Mouse (Mus musculus) heart, embryonic 14.5 days (tissue): ENCODE data around the gene Tob1. TPM values are rescaled to one million over a fixed set of nuclear protein-coding genes. Genes with fewer than 3 reads are reported as not detected.
A peak's percentile ranks its signal among the peaks of the same experiment; 100 is the strongest.

Source experiments
- ATAC-seq: fragments of 200-750 bp; cut with Nextera tagmentation; 2 replicates; pipeline ENCODE4 v1.8.0; 2017; ENCODE audit warnings: low read depth, moderate TSS enrichment; ENCODE audit not compliant: insufficient number of reproducible peaks, insufficient read depth, low FRiP score
- H3K27ac ChIP-seq, 2 experiments: fragments of 200-500 bp in 1 of 2; fragments of 300-500 bp in 1 of 2; sonication (generic) in 1 of 2; replicated peaks in 1 of 2; 2 replicates each; pipeline ENCODE4 v1.5.1; 2012 to 2014; ENCODE audit warnings: low read depth in 2 of 2, low read length in 2 of 2, control low read depth in 1 of 2, mild to moderate bottlenecking in 1 of 2, mixed read lengths in 1 of 2; ENCODE audit not compliant: control insufficient read depth in 1 of 2, insufficient read depth in 1 of 2
- H3K27me3 ChIP-seq: fragments of 300-500 bp; sonication (generic); 2 replicates; pipeline ENCODE4 v1.6.1; 2014; ENCODE audit warnings: mild to moderate bottlenecking, low read length, control low read depth; ENCODE audit not compliant: control insufficient read depth, insufficient read depth
- H3K36me3 ChIP-seq: fragments of 300-500 bp; sonication (generic); 2 replicates; pipeline ENCODE4 v1.6.1; 2014; ENCODE audit warnings: mild to moderate bottlenecking, control low read depth, low read length, mixed read lengths; ENCODE audit not compliant: control insufficient read depth, insufficient read depth
- H3K4me1 ChIP-seq, 2 experiments: fragments of 200-500 bp in 1 of 2; fragments of 300-500 bp in 1 of 2; sonication (generic) in 1 of 2; 2 replicates each; pipeline ENCODE4 v1.6.1; 2012 to 2014; ENCODE audit warnings: low read length in 2 of 2, control low read depth in 1 of 2, mixed read lengths in 1 of 2; ENCODE audit not compliant: control insufficient read depth in 2 of 2, insufficient read depth in 2 of 2
- H3K4me2 ChIP-seq: fragments of 300-500 bp; sonication (generic); 2 replicates; pipeline ENCODE4 v1.6.1; 2014; ENCODE audit warnings: mild to moderate bottlenecking, low read length
- H3K4me3 ChIP-seq, 2 experiments: fragments of 200-500 bp in 1 of 2; fragments of 300-500 bp in 1 of 2; sonication (generic) in 1 of 2; 2 replicates each; pipeline ENCODE4 v1.5.1; 2012 to 2014; ENCODE audit warnings: low read length in 2 of 2, mild to moderate bottlenecking in 2 of 2, control low read depth in 1 of 2, low read depth in 1 of 2, moderate library complexity in 1 of 2; ENCODE audit not compliant: control insufficient read depth in 1 of 2, insufficient read depth in 1 of 2
- H3K9ac ChIP-seq: fragments of 300-500 bp; sonication (generic); 2 replicates; pipeline ENCODE4 v1.6.1; 2014; ENCODE audit warnings: mild to moderate bottlenecking, low read length
- H3K9me3 ChIP-seq: fragments of 300-500 bp; sonication (generic); 2 replicates; pipeline ENCODE4 v1.6.1; 2016; ENCODE audit warnings: low read length, control low read depth; ENCODE audit not compliant: control insufficient read depth
- WGBS: fragments of 180-500 bp; shearing (Covaris S2); extraction: QIAGEN DNeasy Blood & Tissue Kit; methylation state at CpG from one replicate; pipeline ENCODE4 v1.1.7; 2014; 5-methylcytosine and 5-hydroxymethylcytosine counted together
- polyA plus RNA-seq: library from polyadenylated mRNA; unstranded; fragments of >200 nt; fragmentation: Nextera tagmentation; extraction: Ambion mirVana; gene quantifications from 2 replicates; pipeline ENCODE4 v1.2.1, GENCODE M21; 2014

Tob1 gene
- polyA plus RNA-seq, 1 experiment from 2014 or later: 38.2 TPM

DNA sequence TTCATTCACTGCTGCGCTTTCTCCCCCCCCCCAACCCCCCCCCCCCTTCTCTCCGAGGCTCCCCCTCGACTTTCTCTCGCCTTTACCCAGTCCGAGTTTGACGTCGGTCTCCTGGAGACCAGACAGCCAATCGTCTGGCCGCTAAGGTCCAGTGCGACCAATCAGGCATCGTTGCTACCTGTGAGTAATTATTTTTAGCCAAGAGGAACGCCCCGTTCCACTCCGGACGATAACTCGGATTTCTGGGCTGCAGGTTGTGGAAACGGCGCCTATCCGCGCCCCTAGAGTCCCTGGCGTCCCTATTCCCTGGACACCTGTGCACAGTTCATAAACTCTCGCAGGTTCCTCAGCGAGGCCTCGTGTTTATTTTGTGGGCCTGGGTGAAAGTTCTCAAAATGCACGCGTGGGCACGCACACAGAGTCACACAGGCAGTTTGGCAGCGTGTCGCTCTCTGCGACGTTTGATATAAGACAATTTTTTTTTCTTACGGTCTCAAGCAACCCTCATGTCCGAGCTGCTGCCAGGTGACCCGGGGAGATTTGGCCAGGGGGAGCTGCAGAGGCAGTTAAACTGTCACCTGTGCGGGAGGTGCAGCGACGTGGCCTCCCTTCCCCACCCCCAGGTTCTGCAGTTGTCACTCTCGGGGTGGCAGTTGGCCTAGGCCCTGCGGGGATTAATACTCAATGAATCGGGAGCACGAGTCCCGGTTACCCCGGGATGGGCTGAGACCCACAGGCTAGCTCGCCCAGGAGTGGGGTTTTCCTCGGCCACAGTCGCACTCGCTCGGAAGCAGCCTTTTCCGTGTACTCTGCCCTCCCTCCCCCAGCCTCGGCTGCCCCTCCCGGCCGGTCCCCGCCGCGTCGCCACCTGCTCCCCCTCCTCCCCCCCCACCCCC, 815 bp upstream of the Tob1 start:
- WGBS: under 1% methylated on average over 48 of the region's 56 CpGs

DNA sequence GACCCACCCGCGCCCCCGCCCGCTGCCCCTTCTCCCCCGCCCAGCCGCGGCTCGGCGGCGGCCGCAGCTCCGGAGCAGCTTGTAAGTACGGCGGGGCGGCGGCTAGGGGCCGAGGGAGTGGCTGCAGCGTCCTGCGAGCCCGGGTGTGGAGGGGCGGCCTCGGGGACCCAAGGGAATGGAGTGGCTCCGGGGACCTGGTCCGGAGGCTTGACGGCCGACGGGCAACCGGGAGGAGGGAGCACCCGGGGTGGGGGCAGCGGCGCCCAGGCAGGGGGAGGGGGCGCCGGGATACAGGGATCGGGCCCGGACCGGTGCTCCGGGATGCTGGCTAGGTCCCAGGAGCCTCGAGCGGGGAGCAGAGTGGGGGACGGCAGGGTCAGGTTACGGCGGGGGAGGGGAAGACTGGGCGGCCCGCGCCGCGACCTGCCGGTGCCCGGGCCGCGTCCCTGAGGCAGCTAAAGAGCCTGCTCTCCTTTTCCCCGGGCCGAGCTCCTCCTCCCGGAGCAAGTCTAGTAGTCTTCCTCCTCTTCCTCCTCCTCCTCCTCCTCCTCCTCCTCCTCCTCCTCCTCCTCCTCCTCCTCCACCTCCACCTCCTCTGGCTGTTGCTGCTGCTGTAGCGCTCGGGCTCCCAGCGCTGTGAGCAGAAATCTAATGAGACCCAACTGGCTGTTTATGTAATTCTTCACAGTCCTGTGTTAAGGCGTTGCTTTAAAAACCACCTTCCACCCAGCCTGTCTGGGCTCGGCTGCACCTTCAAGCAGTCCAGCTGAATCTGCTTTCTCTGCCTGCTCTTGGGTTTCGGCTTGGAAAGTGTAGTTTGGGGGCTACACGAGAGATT, 616 bp downstream of the Tob1 start:
- Histone ChIP-seq H3K4me3 (peak overlapping the region; percentile 93 to 98), H3K4me1 (peaks cover 2 to 14% of the 10 kb centered on the region in 2 experiments; a peak in 3 of 4 replicates), H3K27me3 (no peaks in the 10 kb centered on the region), H3K9ac (peak overlapping the region; percentile 100), H3K9me3 (no peaks in the 10 kb centered on the region), H3K4me2 (peak overlapping the region; percentile 71), H3K27ac (peak overlapping the region; percentile 87 to 98), H3K36me3 (peaks cover 18% of the 10 kb centered on the region)
- ATAC-seq: peak; percentile 5; the same call in 1 of the 2 replicates
- under 1% methylated on average over 52 of the region's 61 CpGs for WGBS

More for the DNA sequence above, 815 bp upstream of the Tob1 start:
- peak overlapping the region; percentile 54 to 68 for H3K4me3 ChIP-seq
- H3K27me3 ChIP-seq: no peaks in the 10 kb centered on the region
- peak overlapping the region; percentile 99 to 100 for H3K27ac ChIP-seq
- peak; percentile 80 for ATAC-seq
- H3K4me2 ChIP-seq: peak overlapping the region; percentile 94
- no peaks in the 10 kb centered on the region for H3K9me3 ChIP-seq
- H3K36me3 ChIP-seq: peaks cover 15% of the 10 kb centered on the region
- peaks cover 6 to 14% of the 10 kb centered on the region in 2 experiments for H3K4me1 ChIP-seq
- H3K9ac ChIP-seq: peak overlapping the region; percentile 85

DNA sequence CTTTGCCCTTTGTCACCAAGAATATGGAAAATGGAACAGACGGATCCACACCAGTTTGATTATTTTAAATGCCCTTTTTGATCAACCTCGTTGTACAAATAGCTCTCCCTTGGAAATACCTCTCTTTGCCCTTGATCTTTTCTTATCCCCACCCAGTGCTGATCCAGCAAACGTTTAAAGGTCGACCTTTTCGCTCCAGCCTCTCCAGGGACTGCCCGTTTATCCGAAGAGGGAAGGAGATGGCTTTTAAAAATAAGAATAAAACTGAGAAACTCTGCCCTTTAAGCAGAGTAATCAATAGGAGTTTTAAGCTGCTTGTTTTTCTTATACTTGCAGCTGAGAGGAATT, 1.2 kb downstream of the Tob1 start:
- peak overlapping the region; percentile 93 to 98 for H3K4me3 ChIP-seq
- H3K27ac ChIP-seq: peak overlapping the region; percentile 87 to 98
- H3K27me3 ChIP-seq: no peaks in the 10 kb centered on the region
- under 1% methylated on average over 7 of the region's 7 CpGs for WGBS
- peak overlapping the region; percentile 100 for H3K9ac ChIP-seq
- H3K36me3 ChIP-seq: peaks cover 18% of the 10 kb centered on the region
- H3K9me3 ChIP-seq: no peaks in the 10 kb centered on the region
- peaks cover 2 to 14% of the 10 kb centered on the region in 2 experiments; a peak in 3 of 4 replicates for H3K4me1 ChIP-seq
- peak overlapping the region; percentile 71 for H3K4me2 ChIP-seq
- ATAC-seq: no peak

DNA sequence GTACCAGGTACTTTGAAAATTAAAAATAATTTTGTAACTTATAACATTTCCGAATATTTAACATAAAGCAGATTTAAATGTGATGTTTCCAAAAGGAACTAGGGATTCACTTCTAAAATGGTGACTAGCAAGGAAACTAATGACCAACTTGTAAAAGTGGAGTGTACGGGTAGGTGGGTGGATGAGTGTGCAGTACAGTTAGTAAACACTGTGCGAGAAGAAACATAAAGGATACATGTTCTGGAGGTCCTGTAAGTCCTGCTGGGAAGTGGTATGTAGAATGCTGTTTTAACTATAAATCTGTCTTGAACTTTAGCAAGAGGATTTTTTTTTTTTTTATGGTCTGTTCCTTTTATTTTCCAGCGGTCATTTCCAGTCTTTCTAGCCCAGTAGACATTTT, 1.7 kb downstream of the Tob1 start:
- no peaks in the 10 kb centered on the region for H3K27me3 ChIP-seq
- no peak overlapping the region for H3K27ac ChIP-seq
- peak overlapping the region in 1 of 2 experiments; percentile 98; a peak in 2 of 4 replicates for H3K4me3 ChIP-seq
- WGBS: 68% methylated on average over 4 of the region's 4 CpGs
- H3K4me1 ChIP-seq: peaks cover 2 to 14% of the 10 kb centered on the region in 2 experiments; a peak in 3 of 4 replicates
- peak overlapping the region; percentile 100 for H3K9ac ChIP-seq
- H3K9me3 ChIP-seq: no peaks in the 10 kb centered on the region
- no peak for ATAC-seq
- H3K36me3 ChIP-seq: peaks cover 18% of the 10 kb centered on the region
- peak overlapping the region; percentile 71 for H3K4me2 ChIP-seq

DNA sequence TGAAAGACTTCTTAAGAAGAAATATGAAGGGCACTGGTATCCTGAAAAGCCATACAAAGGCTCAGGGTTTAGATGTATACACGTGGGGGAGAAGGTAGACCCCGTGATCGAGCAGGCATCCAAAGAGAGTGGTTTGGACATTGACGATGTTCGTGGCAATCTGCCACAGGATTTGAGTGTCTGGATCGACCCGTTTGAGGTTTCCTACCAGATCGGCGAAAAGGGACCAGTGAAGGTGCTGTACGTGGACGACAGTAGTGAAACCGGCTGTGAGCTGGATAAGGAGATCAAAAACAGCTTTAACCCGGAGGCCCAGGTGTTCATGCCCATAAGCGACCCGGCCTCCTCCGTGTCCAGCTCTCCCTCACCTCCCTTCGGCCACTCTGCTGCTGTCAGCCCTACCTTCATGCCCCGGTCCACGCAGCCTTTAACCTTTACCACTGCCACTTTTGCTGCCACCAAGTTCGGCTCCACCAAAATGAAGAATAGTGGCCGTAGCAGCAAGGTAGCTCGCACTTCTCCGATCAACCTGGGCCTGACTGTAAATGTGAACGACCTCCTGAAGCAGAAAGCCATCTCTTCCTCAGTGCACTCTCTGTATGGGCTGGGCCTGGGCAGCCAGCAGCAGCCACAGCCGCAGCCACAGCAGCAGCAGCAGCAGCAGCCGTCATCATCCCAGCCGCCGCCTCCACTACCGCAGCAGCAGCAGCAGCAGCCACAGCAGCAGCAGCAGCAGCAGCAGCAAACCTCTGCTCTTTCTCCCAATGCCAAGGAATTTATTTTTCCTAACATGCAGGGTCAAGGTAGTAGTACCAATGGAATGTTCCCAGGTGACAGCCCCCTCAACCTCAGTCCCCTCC, 2.7 kb downstream of the Tob1 start:
- no peak for ATAC-seq
- Histone ChIP-seq H3K9ac (peak overlapping the region; percentile 100; the same call in 1 of the 2 replicates), H3K9me3 (no peaks in the 10 kb centered on the region), H3K4me1 (peaks cover 2 to 10% of the 10 kb centered on the region in 2 experiments; a peak in 2 of 4 replicates), H3K36me3 (peaks cover 18% of the 10 kb centered on the region), H3K4me3 (peak overlapping the region in 1 of 2 experiments; percentile 4; a peak in 2 of 4 replicates), H3K27me3 (no peaks in the 10 kb centered on the region), H3K4me2 (peak overlapping the region; percentile 71), H3K27ac (no peak overlapping the region)
- 84% methylated on average over 29 of the region's 29 CpGs for WGBS

DNA sequence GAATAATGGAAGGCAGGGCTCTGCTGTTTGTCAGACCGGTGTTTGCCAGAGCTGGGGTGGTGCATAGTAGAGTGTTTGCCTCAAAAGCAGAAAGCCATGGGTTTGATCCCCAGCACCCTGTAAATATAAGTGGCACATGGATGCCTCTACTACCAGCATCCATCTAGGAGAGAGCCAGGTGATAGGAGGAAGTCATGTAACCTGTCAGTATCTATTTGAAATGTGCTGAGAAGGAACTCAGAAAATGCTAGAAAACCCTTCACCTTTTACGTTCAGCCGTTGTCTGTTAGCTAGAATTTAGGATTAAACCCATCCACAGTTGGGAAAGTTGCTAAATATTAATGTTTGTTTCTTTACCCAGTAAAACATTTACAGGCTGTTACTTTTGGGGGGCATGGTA, 4.3 kb downstream of the Tob1 start:
- H3K4me1 ChIP-seq: peaks cover 2 to 8% of the 10 kb centered on the region in 2 experiments; a peak in 2 of 4 replicates
- no peak overlapping the region for H3K9ac ChIP-seq
- H3K27ac ChIP-seq: no peak overlapping the region
- no peak for ATAC-seq
- H3K4me2 ChIP-seq: no peak overlapping the region
- no peak overlapping the region for H3K4me3 ChIP-seq
- 94% methylated on average over 3 of the region's 3 CpGs for WGBS
- H3K27me3 ChIP-seq: no peaks in the 10 kb centered on the region
- no peaks in the 10 kb centered on the region for H3K9me3 ChIP-seq
- H3K36me3 ChIP-seq: peaks cover 18% of the 10 kb centered on the region
